Mouse (Mus musculus): ENCODE results near the gene Panx3.

The Panx3 gene

DNA sequence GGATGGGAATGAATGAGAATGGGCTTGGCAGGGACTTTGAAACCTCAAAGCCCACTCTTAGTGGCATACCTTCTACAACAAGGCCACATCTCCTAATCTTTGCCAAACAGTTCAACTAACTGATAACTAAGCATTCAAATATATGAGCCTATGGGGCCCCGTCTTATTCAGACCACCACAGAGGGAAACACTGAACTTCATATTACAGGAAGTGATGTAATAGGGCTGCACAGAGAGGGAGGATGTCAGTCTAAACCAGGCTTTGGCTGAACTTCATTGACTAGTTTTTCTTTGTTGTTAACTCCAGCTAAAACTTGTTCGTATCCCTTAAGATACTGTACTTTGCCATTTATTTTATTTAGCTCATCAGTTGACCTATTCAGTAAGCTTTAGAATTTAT, 39.1 kb downstream of the Panx3 start:
- DNase-seq, result no peak

DNA sequence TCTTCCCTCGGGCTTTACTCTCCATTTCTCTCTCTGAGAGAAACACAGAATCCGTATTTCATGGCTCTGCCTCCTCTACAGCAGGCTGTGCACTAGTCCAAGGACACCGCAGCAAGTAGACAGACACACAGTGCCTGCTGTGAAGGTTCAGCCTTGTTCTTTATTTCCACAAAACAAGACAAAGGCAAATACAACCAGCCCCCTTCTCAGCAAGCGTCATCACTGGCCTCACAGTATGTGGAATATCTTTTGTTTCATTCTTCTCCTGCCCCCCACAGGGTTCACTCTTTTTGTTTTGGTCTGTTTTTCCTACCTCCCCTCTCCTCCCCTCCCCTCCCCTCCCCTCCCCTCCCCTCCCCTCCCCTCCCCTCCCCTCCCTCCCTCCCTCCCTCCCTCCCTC, 40.5 kb downstream of the Panx3 start:
- no peak for DNase-seq

DNA sequence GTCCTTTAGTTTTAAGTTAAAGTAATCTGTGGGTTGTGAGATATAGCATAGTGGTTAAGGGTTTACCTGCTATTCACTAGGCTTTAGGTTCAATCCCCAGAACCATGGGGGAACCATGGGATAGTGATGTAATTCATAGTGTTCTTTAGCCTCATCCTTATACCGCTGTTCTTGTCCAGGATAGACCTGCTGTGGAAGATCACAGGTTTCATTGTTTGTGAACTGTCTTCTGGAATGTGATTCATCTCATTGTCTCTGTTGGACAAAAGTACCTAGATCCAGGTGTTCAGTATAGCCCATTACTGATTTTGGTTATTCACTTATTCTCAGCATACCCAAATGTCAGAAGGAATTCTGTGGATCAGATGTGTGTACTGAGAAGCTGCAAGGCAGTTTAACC, 41.8 kb downstream of the Panx3 start:
- DNase-seq, result no peak

DNA sequence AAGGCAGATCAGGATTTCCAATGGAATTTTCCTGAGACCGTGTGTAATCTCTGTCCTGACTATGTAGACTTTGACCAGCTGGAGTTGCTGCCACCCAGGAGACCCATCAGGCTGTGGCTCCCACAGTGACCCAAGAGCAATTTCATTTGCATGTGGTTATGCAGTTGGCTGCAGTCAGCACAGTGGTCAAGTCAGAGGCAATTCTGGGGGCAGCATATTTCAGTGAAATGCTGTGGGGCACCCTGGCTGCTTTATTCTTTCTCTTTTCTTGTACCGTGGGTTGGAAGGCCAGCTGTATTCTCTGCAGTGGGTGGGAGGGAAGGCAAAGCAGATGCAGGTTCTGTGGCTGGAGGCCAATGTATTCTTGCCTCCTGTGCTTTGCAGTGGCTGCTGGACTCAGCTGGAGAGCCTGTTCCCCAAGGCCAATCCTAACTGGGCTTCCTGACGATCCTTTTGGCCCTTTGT, 42.9 kb downstream of the Panx3 start:
- peak; percentile 68 for DNase-seq

- peak; percentile 91 for DNase-seq
Observed at GRCm38 (mm10) chr9:37625641-37626040, 43.4 kb downstream of the Panx3 start.

DNA sequence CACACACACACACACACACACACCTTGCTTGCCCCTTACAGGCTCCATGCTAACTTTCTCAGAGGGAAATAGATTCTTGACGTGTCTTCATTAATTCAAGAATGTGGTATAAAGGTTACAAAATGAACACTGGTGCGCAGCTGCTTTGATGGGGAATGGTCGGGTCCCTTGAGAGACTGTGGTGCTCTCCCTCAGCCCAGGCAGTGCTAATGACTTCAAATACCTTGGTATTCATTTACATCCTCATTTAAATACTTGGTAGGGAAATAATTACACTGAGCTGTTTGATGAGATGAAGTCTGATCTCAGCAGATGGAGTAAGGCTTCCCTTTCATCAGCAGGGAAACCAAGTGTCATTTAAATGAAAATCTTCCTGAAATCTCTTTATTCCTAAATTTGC, 43.9 kb downstream of the Panx3 start:
- DNase-seq, result no peak

DNA sequence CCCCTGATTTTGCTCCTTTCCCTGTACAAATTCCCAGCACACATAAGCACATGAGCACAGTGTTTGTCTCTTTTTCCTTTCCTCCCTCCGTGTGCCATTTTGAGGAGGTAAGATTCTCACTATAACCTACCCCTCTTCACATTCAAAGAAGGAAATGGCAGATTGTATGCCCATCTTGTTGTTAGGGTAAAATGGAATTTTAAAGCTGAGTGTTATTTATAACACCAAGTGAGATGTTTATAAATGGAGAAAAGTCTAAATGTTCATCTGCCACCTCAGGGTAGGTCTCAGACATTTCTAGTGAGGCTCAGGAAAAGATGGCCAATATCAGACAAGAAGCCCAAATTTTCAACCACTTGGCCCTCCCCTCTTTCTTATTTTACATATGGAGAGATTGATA, 44.5 kb downstream of the Panx3 start:
- no peak for DNase-seq

DNA sequence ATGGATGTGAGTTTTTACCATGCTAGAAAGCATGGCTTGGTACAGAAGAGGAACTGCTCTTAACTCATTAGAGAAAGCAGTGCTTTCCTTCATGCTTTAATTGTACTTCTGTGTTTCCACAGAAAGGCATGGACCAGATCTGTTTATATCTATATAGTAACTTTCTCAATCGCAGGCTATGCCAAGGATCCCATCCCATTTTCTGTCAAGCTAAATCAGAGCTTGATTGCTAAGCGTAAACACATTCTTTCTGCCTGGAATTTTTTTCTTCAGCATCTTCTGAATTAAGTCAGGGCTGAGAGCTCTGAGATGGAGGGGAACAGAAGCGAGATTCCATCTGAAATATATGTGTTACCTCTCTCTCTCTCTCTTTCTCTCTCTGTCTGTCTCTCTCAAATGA, 45.1 kb downstream of the Panx3 start:
- DNase-seq, result no peak

- DNase-seq, result peak; percentile 56
Observed at GRCm38 (mm10) chr9:37621290-37621689, 47.7 kb downstream of the Panx3 start.

- DNase-seq, result no peak
Observed at GRCm38 (mm10) chr9:37616770-37617169, 52.3 kb downstream of the Panx3 start.

DNA sequence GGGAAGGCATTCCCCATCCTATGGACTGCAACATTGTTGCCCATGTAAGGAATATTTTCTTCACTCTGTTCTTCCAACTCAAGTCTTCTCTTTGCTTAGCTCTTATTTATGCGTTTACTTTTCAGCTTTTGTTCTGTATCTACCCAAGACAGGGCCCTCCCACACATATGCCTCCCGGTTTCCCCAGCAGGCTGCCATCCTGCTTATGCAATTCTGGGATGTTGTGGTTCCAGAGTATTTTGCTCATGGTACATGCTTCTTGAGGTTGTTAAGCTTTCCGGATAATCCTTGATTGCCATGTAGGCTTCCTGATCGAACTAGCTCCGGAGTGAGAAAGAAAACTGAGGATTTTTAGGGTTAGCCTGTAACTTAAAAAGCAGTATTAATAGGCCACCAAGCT, 53.8 kb downstream of the Panx3 start:
- peak; percentile 66 for DNase-seq

DNA sequence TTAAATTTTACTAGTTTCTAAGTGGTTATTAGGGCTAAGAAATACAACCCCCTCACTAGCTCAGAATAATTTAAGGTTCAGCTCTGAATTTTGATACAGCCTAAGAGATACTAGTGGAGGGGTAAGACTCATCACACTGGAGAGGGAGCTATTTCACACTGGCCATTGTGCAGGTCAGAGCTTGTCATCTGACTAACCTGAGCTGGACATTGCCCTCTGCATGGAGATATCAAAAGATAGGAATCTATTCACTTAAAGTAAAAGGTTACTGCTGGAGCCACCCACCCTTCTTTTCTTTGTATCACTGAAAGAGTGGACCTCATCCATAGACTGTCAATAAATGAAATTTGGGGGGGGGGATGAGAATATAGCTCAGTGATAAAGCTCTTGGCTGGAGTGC, 54.7 kb downstream of the Panx3 start:
- no peak for DNase-seq

GRCm38 (mm10) chr9:37613911-37614280, 55.1 kb downstream of the Panx3 start:
- no peak for DNase-seq

- DNase-seq, result peak; percentile 88
Observed at GRCm38 (mm10) chr9:37613182-37613910, 55.7 kb downstream of the Panx3 start, which contains the start of gene Spa17. Gene Spa17, minus strand, starts transcription at chr9:37613722.
